Mouse (Mus musculus): ENCODE measurements around the gene Rnf181. TPM values are rescaled to one million over a fixed set of nuclear protein-coding genes. Genes with fewer than 3 reads are reported as not detected.

The Rnf181 gene
- polyA plus RNA-seq, 1 experiment from 2014 or later, result 90.9 TPM

- no peak overlapping the region for H3K9ac ChIP-seq
- ATAC-seq (ENCODE audit: low FRiP score, low read depth), result no peak
- H3K4me1 ChIP-seq, result peaks cover 10% of the 10 kb centered on the region
- H3K36me3 ChIP-seq, result peaks cover 31% of the 10 kb centered on the region
- peaks cover 11% of the 10 kb centered on the region; the same call in 1 of the 2 replicates for H3K27me3 ChIP-seq
- no peak overlapping the region for H3K27ac ChIP-seq
- no peak overlapping the region for H3K4me2 ChIP-seq (replicated peaks)
- H3K9me3 ChIP-seq, result no peaks in the 10 kb centered on the region
- WGBS, result 81% methylated on average over 6 of the region's 6 CpGs
- no peak overlapping the region for H3K4me3 ChIP-seq
Observed at GRCm38 (mm10) chr6:72382494-72382893, 15.7 kb upstream of the Rnf181 start.

- Histone ChIP-seq H3K4me2 (replicated peaks) (peak within 1 kb of the TSS; percentile 81), H3K27me3 (peaks cover 11% of the 10 kb centered on the region; the same call in 1 of the 2 replicates), H3K4me1 (0 out of 2 replicates have a peak, but pooled peaks cover 9% of the 10 kb centered on the region), H3K4me3 (peak within 1 kb of the TSS; percentile 57), H3K9me3 (no peaks in the 10 kb centered on the region), H3K27ac (peak within 1 kb of the TSS; percentile 18; the same call in 1 of the 2 replicates), H3K36me3 (peaks cover 15% of the 10 kb centered on the region), H3K9ac (peak within 1 kb of the TSS; percentile 73)
- ATAC-seq (ENCODE audit: low FRiP score, low read depth), result peak; percentile 80
- 1% methylated on average over 46 of the region's 49 CpGs for WGBS
Observed at GRCm38 (mm10) chr6:72380131-72380770, 13.5 kb upstream of the Rnf181 start, which contains the start of gene Vamp5. Gene Vamp5 (minus strand): TSS chr6:72380468.

- peaks cover 8% of the 10 kb centered on the region for H3K36me3 ChIP-seq
- H3K9ac ChIP-seq, result peak overlapping the region; percentile 73
- no peak; the same call in 1 of the 2 replicates for ATAC-seq (ENCODE audit: low FRiP score, low read depth)
- H3K4me1 ChIP-seq, result 0 out of 2 replicates have a peak, but pooled peaks cover 9% of the 10 kb centered on the region
- H3K4me3 ChIP-seq, result peak overlapping the region; percentile 57
- peak overlapping the region; percentile 81 for H3K4me2 ChIP-seq (replicated peaks)
- peaks cover 11% of the 10 kb centered on the region; the same call in 1 of the 2 replicates for H3K27me3 ChIP-seq
- peak overlapping the region; percentile 18; the same call in 1 of the 2 replicates for H3K27ac ChIP-seq
- H3K9me3 ChIP-seq, result no peaks in the 10 kb centered on the region
- WGBS, result 35% methylated on average over 7 of the region's 7 CpGs
Observed at GRCm38 (mm10) chr6:72379377-72380130, 12.8 kb upstream of the Rnf181 start.

- Histone ChIP-seq H3K4me1 (0 out of 2 replicates have a peak, but pooled peaks cover 9% of the 10 kb centered on the region), H3K9me3 (no peaks in the 10 kb centered on the region), H3K27ac (no peak overlapping the region), H3K36me3 (no peaks in the 10 kb centered on the region), H3K9ac (no peak overlapping the region), H3K4me3 (no peak overlapping the region), H3K4me2 (replicated peaks) (no peak overlapping the region), H3K27me3 (peaks cover 11% of the 10 kb centered on the region; the same call in 1 of the 2 replicates)
- 81% methylated on average over 8 of the region's 8 CpGs for WGBS
- no peak for ATAC-seq (ENCODE audit: low FRiP score, low read depth)
Observed at GRCm38 (mm10) chr6:72378510-72379234, 11.9 kb upstream of the Rnf181 start.

GRCm38 (mm10) chr6:72374820-72375563 is 8.2 kb upstream of the Rnf181 start:
- peaks cover 19% of the 10 kb centered on the region for H3K4me1 ChIP-seq
- H3K4me3 ChIP-seq, result no peak overlapping the region
- H3K9ac ChIP-seq, result no peak overlapping the region
- WGBS, result 81% methylated on average over 15 of the region's 15 CpGs
- peaks cover 7% of the 10 kb centered on the region; the same call in 1 of the 2 replicates for H3K27me3 ChIP-seq
- H3K27ac ChIP-seq, result no peak overlapping the region
- no peak for ATAC-seq (ENCODE audit: low FRiP score, low read depth)
- no peaks in the 10 kb centered on the region for H3K9me3 ChIP-seq
- no peak overlapping the region for H3K4me2 ChIP-seq (replicated peaks)
- no peaks in the 10 kb centered on the region for H3K36me3 ChIP-seq

GRCm38 (mm10) chr6:72374206-72374605 is 7.5 kb upstream of the Rnf181 start:
- ATAC-seq (ENCODE audit: low FRiP score, low read depth), result no peak
- no peak overlapping the region for H3K4me3 ChIP-seq
- H3K36me3 ChIP-seq, result no peaks in the 10 kb centered on the region
- H3K9me3 ChIP-seq, result no peaks in the 10 kb centered on the region
- no peak overlapping the region for H3K27ac ChIP-seq
- H3K27me3 ChIP-seq, result 0 out of 2 replicates have a peak, but pooled peaks cover under 1% of the 10 kb centered on the region
- H3K4me2 ChIP-seq (replicated peaks), result no peak overlapping the region
- 65% methylated on average over 7 of the region's 7 CpGs for WGBS
- H3K9ac ChIP-seq, result no peak overlapping the region
- H3K4me1 ChIP-seq, result peaks cover 12% of the 10 kb centered on the region

GRCm38 (mm10) chr6:72373184-72373583 is 6.4 kb upstream of the Rnf181 start:
- no peak for ATAC-seq (ENCODE audit: low FRiP score, low read depth)
- Histone ChIP-seq H3K27ac (no peak overlapping the region), H3K4me3 (no peak overlapping the region), H3K4me2 (replicated peaks) (no peak overlapping the region), H3K36me3 (no peaks in the 10 kb centered on the region), H3K27me3 (no peaks in the 10 kb centered on the region), H3K9ac (no peak overlapping the region), H3K4me1 (peaks cover 11% of the 10 kb centered on the region), H3K9me3 (no peaks in the 10 kb centered on the region)
- WGBS, result 78% methylated on average over 4 of the region's 4 CpGs

GRCm38 (mm10) chr6:72371571-72371970 is 4.8 kb upstream of the Rnf181 start:
- H3K27ac ChIP-seq, result no peak overlapping the region
- H3K4me1 ChIP-seq, result peaks cover 11% of the 10 kb centered on the region
- H3K4me3 ChIP-seq, result no peak overlapping the region
- no peak overlapping the region for H3K9ac ChIP-seq
- no peaks in the 10 kb centered on the region for H3K27me3 ChIP-seq
- H3K4me2 ChIP-seq (replicated peaks), result no peak overlapping the region
- 44% methylated on average over 1 of the region's 1 CpGs for WGBS
- no peaks in the 10 kb centered on the region for H3K9me3 ChIP-seq
- ATAC-seq (ENCODE audit: low FRiP score, low read depth), result no peak
- no peaks in the 10 kb centered on the region for H3K36me3 ChIP-seq

- H3K27ac ChIP-seq, result no peak overlapping the region
- peaks cover 11% of the 10 kb centered on the region for H3K4me1 ChIP-seq
- H3K4me3 ChIP-seq, result no peak overlapping the region
- no peaks in the 10 kb centered on the region for H3K9me3 ChIP-seq
- no peak for ATAC-seq (ENCODE audit: low FRiP score, low read depth)
- no peak overlapping the region for H3K9ac ChIP-seq
- H3K36me3 ChIP-seq, result no peaks in the 10 kb centered on the region
- WGBS, result 47% methylated on average over 5 of the region's 5 CpGs
- H3K4me2 ChIP-seq (replicated peaks), result no peak overlapping the region
- H3K27me3 ChIP-seq, result no peaks in the 10 kb centered on the region
Observed at GRCm38 (mm10) chr6:72371147-72371546, 4.4 kb upstream of the Rnf181 start.

- Histone ChIP-seq H3K9ac (no peak overlapping the region), H3K27me3 (no peaks in the 10 kb centered on the region), H3K4me1 (peaks cover 11% of the 10 kb centered on the region), H3K4me3 (no peak overlapping the region), H3K4me2 (replicated peaks) (no peak overlapping the region), H3K36me3 (no peaks in the 10 kb centered on the region), H3K9me3 (no peaks in the 10 kb centered on the region), H3K27ac (no peak overlapping the region)
- no peak for ATAC-seq (ENCODE audit: low FRiP score, low read depth)
- 85% methylated on average over 12 of the region's 12 CpGs for WGBS
Observed at GRCm38 (mm10) chr6:72370091-72370490, 3.3 kb upstream of the Rnf181 start.

GRCm38 (mm10) chr6:72369557-72369956 is 2.8 kb upstream of the Rnf181 start:
- 73% methylated on average over 4 of the region's 4 CpGs for WGBS
- H3K27me3 ChIP-seq, result no peaks in the 10 kb centered on the region
- H3K4me2 ChIP-seq (replicated peaks), result no peak overlapping the region
- no peak for ATAC-seq (ENCODE audit: low FRiP score, low read depth)
- peaks cover 11% of the 10 kb centered on the region for H3K4me1 ChIP-seq
- H3K27ac ChIP-seq, result no peak overlapping the region
- H3K9me3 ChIP-seq, result no peaks in the 10 kb centered on the region
- H3K4me3 ChIP-seq, result no peak overlapping the region
- H3K9ac ChIP-seq, result no peak overlapping the region
- H3K36me3 ChIP-seq, result no peaks in the 10 kb centered on the region
